Mouse (Mus musculus): ENCODE data around the gene Dis3.

DNA sequence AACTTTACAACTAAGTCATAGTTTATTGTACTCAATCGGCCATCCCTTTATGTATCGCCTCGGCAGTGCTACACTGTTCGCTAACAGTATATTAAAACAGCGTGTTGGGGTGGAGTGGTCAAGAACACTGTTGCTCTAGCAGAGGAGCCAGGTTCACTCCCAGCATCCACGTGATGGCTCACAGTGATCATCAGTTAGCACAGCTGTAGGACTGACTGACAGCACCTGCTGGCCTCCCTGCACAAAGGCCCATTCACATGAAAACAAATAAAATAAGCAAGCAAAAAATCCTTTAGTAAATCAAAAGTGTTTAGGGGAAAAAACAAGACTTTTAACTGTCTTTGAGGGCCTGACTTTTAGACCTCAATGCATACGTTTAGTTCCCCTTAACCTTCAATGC is 10.6 kb downstream of the Dis3 start:
- TF ChIP-seq POLR2A (IDR thresholded peaks at IDR 0.05; ENCODE audit: low read depth, low read length) (no peak), TCF12 (IDR thresholded peaks at IDR 0.05; ENCODE audit: low read depth, low read length) (no peak), E2F4 (IDR thresholded peaks at IDR 0.05; ENCODE audit: insufficient replicate concordance, low read depth, low read length) (no peak), NELFE (IDR thresholded peaks at IDR 0.05; ENCODE audit: low read depth, low read length) (no peak)
